Mouse (Mus musculus): Measurements from ENCODE around the gene Repin1.
"Not testable (repeated sequence)": the region's sequence is repeated elsewhere in the genome, so short reads cannot be mapped to it uniquely, and the experiment has no call there.

The Repin1 gene

DNA sequence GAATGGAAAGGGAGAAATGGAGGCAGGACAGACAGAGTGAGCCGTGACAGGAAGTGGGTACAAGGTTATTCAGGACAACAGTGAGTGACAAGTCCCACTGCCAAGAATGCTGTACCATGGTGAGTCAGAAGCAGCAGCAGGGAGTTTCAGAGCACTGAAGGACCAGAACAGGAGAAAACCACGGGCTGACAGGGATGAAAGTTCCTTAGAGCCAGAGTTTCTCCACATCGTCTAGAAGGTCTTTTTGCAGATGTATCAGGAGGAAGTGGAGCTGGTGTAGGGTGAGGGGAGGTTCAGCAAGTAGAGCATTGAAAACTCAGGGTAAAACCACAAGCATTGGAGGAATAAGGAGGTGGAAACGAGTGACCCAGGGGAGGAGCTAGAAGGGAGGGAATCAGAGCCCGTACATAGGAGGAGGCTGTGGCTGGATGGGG lies 14.5 kb upstream of the Repin1 start:
- no peak for DNase-seq (ENCODE audit: low spot score in 2 of 2)

DNA sequence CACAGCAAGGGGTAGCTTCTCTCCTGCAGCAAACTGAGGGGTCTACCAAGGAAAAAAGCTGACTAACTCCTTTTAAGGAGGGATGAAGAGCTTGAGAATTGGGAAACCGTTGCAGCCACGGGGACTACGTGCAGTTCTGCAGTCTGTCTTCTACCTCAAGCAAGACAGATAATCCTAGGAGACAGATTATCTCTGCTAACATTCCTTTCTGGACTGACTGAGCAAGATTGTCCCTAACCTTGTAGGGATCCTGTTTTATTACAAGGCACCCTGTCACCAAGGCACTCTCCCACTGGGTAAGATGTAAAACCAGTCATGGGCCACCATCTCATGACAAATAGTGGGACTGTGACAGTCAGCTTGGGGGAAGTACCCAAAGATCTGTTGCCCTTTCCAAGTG lies 12.4 kb upstream of the Repin1 start:
- no peak for DNase-seq (ENCODE audit: low spot score in 2 of 2)

DNA sequence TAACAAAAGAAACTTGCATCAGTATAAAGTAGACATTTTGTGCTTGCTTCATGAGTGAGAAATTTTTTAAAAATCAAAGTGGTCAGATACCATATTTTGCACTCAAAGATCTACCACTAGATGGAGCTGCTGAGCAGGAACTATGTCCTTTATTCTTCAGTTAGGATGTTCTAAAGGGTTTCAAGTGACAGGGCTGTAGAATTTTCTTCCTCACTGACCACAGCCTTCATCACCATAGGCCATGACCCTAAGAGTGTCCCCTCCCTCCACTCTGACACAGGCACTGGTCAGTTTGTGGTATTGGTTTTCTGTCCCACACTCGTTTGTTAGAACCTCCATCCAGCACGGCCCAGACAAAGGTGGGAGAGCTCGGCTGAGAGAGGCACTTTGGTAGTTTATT lies 11.6 kb upstream of the Repin1 start:
- peak in 1 of 2 experiments; percentile 28 for DNase-seq (ENCODE audit: low spot score in 2 of 2)

DNA sequence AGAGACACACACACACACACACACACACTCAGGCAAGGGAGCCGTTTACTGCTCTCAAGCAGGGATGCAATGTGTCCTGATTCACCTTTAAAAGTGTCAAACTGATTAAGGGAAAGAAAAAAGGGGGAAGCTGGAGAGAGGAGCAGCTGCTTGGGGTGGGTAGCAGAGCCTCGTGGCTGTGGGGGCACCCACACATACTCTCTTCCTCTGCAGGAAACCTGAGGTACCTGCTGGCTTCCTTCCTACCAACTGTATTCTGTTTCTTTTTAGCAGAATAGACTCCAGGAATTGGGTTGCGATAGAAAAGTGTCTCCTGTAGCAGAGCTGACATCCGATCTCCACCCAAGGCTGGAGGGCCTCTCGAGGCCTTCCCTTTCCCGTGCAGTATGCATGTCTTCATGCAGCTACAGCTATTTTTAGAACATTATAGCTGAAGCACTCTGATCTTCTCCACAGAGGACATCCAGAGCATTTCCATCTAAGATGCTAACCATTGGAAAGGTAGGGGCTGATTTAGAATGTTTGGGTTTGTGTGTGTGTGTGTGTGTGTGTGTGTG lies 4.4 kb upstream of the Repin1 start, which contains the start of gene Gm45021:
Gm45021 (plus strand) TSS at position 417 of the 557 bp plus-strand sequence.
- DNase-seq (ENCODE audit: low spot score in 2 of 2): no peak

DNA sequence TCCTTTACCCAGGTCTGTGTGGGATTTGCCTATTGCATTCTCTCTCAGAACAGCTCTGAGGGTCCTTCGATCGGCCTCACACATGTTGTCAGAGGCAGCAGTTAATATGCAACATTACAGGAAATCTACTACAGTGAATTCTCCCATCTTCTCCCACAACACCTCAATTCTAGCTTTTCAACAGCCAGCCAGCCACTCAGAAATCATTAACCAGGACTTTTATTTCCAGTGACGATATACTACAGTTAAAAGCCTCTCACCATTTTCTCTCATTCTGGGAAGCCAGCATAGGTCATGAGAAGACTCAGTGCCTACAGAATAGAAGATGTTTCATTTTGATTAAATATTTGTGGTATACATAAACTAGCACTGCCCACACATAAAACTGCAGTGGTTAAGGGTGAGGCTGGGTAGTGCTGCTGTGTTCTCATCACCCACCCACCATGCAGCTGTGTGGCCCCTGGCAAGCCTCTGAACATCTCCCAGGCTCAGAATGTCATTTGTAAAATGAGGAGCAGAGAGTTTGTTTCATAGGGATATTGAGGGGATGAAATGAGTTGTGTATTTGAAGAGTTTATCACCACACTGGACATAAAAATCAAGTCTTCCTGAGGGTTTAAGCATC lies 2.4 kb upstream of the Repin1 start:
- no peak for DNase-seq (ENCODE audit: low spot score in 2 of 2)

DNA sequence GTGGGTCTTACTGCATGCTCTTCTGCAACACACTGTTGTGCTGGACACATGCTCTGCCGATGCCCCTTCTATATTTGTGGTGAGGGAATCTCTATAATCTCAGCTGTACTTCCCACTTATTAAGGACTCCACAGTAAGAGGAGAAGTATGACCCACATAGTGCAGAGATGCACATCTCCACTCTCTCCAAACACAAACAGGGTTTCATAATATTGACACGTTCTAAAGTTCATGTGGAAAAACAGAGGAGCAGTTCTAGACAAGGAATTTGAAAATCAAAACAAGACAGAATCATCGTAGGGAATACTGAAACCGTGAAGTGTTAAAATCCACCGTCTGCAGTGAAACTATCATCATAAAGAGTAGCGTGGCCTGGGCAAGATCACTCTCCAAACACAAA lies 1.8 kb upstream of the Repin1 start:
- DNase-seq (ENCODE audit: low spot score in 2 of 2): no peak

DNA sequence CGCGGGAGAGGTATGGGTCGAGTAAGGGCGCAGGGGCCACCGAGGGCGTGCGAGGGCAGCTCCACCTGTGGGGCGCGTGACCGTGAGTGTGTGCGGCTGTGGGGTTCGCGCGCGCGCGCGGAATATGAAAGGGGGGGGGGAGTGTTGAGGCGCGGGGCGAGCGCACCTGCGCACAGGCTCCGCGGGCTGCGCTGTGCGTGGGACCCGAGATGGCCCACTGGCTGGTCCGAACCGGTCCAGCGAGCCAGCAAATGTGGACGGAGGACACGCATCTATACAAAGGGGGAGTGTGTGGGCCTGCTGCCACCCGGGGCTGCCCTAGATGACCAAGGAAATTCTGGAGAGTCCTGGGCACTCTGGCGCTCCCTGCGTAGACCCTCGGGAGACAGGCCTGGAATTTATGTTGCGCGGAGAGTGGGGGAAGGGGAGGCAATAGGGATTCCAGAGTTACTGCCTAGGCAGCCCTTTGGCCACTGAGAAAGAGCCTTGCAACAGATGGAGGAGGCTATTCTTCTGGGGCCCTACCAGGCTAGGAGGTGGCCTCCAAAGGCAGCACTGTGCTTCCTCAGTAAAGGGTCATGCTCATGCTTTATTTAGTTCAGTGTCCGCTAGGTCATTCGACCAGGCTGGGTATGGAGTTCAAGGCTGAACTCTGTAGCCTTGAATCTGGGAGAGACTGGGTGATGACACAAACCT lies 508 bp downstream of the Repin1 start:
- DNase-seq (ENCODE audit: low spot score in 2 of 2): no peak

DNA sequence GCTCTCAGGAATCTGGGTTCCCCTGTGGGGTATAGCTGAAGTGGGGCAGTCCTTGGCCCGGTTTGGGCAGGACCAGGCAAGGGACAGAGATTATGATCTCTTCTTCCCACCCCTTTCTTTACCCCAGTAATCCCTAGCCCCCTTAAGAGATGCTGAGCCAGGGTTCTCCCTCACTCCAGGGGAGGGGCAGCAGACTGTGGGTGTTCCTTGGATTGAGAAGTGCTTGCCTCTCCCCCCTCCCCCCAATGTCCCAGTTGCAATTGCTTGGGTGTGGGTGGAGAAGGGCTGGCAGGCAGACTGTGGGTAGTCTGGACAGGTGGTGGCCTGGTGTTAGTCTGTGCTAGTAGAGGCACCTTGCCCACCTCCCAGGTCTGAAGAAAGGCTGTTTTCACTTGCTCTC lies 1.6 kb downstream of the Repin1 start:
- DNase-seq (ENCODE audit: low spot score in 2 of 2): no peak

DNA sequence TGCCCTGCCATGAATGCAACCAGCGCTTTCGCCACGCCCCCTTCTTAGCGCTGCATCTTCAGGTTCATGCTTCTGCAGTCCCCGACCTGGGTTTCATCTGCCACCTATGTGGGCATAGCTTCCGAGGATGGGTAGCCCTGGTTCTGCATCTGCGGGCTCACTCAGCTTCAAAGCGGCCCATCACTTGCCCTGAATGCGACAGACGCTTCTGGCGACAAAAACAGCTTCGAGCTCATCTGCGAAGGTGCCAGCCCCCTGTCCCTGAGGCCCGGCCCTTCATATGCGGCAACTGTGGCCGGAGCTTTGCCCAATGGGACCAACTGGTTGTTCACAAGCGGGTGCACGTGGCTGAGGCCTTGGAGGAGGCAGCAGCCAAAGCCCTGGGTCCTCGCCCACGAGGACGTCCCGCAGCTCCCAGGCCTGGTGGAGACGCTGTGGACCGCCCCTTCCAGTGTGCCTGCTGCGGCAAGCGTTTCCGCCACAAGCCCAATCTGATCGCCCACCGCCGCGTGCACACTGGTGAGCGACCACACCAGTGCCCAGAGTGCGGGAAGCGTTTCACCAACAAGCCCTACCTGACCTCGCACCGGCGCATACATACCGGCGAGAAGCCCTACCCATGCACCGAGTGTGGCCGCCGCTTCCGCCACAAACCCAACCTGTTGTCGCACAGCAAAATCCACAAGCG lies 3.0 kb downstream of the Repin1 start:
- DNase-seq (ENCODE audit: low spot score in 2 of 2): no peak

DNA sequence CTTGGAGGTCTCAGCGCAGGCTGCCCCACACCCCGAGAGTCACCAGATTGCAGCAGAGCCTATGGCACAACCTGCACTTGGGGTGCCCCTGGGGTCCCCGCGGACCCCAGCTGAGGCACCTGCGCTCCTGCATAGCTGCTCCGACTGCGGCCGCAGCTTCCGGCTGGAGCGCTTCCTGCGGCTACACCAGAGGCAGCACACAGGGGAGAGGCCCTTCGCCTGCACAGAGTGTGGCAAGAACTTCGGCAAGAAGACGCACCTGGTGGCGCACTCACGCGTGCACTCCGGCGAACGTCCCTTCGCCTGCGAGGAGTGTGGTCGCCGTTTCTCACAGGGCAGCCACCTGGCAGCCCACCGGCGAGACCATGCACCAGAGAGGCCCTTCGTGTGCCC lies 3.5 kb downstream of the Repin1 start:
- no peak for DNase-seq (ENCODE audit: low spot score in 2 of 2)

DNA sequence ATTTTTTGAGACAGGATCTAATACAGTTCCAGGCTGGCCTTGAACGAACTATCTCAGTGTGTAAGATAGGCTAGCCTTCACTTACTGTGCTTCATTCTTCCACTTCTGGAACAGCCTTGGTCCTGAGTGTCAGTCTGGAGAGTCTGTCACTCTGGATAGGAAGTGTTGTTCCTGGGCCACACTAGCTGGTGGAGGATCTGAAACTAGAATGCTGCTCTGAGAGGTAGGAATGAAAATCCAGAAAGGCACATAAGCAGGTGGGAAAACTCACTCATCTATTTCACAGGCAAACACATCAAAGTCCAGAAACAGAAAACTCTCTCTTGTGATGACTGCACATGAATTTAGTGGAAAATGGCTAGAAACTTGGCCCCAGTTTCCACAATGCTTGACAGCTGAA lies 6.9 kb downstream of the Repin1 start:
- DNase-seq (ENCODE audit: low spot score in 2 of 2): no peak

DNA sequence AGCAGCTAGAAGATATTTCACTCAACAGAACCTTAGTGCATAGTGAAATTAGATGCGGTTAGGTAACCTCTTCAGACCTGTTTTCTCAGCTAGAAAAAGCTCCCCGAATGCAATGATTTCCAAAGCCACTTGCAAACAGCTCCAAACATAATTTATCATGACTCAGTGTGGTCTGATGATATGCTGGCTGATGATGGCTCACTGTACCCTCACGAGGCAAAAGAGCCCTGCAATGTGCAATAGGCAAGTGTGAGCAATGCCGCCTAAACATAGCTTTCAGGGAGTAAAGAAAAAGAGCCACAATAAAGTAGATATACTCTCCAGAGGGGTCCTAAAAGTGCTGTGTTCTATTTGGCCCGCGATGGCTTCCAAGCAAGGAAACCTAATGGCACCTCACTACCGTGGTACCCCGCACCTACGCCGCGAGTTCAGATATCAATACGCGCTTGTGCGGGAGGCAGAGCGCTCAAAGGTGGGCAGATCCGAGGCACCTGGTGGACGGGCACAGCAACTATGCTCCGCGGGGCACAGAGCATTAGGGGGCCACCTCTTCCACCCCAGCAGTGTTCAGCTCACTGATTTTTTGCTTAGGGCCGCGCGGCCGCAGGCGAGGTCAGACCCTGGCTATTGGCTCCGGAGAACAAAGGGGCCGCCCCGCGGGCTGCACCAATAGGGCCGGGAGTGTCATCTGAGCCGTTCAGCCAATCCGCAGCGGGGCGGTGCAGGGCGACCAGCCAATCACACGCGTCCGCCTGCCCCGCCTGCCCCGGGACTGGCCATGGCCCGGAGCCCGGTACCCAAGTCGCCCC lies 7.8 kb downstream of the Repin1 start, which contains the start of gene Zfp775:
Zfp775 (plus strand) TSS at position 793 of the 809 bp plus-strand sequence.
- DNase-seq (ENCODE audit: low spot score in 2 of 2): peak; percentile 93 to 94

DNA sequence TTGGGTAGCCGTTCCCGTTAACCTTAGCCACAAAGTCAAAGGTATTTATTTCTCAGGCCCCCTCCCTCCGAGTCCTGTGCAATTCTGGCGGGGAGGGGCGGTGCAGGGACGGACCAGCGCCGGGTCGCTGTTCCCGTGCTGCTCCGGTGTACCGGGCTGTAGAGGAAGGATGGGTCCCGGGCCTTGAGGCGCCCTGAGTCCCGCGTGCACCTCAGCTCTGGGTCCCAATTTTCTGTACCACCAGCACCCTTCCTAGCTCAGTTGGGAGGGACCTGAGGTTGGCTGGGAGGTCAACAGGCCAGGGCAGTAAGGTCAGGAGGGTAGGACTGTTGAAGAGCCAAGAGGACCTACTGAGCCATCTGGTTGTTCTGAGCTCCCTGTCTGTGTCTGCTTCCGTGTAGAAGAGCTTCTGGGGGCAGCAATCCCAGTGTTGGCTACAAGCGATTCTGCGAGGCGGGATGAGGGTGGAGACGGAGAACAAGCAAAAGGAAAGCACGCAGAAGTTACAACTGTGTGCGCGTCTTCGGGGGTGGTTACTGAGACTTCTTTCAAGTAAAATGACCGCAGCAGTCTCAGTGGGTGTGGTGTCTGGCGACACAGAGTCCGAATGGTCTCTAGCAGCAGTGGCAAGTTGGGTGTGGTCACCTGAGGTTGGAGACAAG lies 8.5 kb downstream of the Repin1 start:
- no peak for DNase-seq (ENCODE audit: low spot score in 2 of 2)

DNA sequence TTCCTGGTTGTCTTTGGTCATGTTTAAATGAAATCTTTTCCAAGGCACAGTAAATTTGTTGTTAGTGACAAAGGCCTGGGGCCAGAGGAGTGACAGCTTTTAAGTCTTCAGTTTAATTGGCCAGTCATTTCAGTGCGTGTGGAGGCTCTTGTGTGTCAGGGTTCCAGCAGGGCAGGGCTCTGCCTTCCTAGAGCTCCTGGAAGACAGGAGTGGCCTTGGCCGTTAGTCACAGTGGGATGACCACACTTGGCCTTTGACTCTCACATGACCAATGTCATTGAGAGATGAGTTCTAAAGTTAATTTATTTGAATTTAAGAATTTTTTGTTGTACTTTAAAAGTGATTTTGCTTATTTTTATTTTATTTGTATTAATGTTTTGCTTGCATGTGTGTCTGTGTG lies 14.4 kb downstream of the Repin1 start:
- DNase-seq (ENCODE audit: low spot score in 2 of 2): no peak

DNA sequence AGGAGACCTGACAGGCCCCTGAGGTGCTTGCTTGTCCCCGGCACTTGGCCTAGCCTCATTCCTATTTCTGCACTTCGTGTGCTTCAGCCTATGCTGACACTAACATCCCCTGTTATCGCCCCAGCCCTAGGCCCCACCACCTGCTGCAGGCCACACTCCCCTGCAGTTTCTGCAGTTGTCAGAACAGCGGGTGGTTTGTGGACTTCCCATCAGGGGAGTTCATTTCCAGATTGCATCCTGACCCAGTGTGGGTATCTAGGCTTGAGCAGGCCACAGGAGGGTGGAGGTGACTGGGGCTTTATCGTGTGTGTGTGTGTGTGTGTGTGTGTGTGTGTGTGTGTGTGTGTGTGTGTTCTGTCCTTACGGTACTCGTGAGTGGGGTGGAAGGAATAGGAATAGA lies 15.8 kb downstream of the Repin1 start:
- no peak for DNase-seq (ENCODE audit: low spot score in 2 of 2)

DNA sequence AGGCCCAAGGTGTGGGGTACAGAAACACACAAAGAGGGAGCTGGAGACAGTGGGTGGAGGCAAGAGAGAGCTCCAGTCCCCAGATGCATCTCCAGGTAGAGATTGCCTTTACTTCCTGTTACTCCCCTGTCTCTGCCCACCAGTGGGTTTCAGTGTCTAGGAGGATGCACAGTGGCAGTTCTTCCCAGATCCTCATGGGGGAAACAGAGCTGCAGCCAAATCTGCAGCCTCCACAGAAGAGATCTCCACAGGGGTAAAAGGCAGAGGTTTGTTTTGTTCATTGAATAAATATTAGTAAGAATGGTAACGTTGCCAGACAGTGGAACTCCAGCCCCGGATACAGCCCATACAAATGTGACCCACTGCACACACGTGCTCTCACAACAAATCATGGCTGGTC lies 17.0 kb downstream of the Repin1 start:
- DNase-seq (ENCODE audit: low spot score in 2 of 2): no peak

DNA sequence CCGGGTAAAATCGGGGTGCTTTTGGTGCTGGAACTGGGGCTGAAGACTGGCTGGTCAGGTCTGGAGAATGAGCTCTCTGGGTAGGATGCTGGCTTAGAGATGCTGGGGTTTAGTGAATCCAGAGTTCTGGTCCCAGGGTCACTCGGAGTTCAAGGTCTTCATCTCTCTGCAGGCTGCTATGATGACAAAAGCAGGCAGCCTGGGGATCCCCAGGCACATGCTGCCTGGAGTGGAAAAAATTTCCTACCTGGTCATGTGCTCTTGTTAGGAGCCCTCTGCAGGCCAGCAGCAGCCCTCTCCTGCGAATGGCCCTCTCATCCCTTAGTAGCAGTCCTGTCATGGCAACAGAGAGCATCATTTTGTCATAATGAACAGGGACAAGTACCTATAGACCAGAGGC lies 19.8 kb downstream of the Repin1 start:
- DNase-seq (ENCODE audit: low spot score in 2 of 2): no peak

DNA sequence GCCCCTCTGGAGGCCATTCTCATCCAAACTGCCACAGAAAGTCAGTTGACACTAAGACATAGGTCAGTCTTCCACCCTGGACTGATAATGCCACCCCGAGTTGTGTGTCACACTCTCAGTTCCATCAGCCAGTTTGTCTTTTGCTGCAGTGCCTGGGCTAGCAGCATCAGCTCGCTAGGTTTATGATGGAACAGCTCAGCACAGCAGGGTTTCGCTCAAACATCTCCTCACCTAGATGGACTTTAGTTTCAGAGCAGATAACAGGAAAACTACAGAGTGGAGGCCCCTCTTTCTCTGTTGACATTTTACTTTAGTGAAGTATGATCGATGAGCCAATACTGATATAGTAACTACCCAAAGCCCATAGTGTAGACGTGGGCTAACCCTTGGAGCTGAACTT lies 21.1 kb downstream of the Repin1 start:
- DNase-seq (ENCODE audit: low spot score in 2 of 2): no peak

DNA sequence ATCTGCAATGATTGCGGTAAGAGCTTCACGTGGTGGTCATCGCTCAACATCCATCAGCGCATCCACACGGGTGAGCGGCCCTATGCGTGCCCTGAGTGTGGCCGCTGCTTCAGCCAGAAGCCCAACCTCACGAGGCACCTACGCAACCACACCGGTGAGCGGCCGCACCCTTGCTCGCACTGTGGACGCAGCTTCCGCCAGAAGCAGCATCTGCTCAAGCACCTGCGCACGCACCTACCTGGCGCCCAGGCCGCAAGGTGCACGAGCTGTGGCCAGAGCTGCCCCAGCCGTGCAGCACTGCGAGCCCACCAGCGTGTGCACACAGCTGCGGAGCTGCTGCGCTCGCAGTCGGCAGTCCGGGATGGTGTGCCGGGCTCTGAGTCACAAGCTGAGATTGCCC lies 26.3 kb downstream of the Repin1 start:
- no peak for DNase-seq (ENCODE audit: low spot score in 2 of 2)

DNA sequence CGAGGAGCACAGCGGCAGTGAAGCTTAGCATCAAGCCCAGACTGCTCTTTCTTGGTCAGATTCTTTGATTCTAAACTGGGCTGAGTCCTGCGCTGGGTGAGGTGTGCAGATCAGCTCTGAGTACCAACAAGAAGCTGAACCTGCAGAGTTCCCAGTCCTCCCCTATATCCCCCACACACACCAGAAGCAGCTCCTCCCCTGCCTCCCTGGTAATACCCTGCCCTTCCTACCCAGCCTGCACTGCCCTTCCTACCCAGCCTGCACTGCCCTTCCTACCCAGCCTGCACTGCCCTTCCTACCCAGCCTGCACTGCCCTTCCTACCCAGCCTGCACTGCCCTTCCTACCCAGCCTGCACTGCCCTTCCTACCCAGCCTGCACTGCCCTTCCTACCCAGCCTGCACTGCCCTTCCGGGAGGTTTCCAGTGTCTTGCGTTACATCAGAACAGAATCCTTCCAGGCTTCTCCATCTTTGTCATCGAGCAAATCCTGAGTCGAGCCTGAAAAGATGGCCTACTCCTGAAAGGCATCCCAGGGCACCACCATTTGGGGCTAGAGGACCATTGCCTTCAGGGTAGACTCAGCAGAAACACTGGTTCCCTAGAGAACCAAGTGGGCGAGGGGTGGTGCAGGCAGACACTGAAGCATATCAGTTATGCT lies 28.6 kb downstream of the Repin1 start:
- DNase-seq (ENCODE audit: low spot score in 2 of 2): not testable (repeated sequence)

DNA sequence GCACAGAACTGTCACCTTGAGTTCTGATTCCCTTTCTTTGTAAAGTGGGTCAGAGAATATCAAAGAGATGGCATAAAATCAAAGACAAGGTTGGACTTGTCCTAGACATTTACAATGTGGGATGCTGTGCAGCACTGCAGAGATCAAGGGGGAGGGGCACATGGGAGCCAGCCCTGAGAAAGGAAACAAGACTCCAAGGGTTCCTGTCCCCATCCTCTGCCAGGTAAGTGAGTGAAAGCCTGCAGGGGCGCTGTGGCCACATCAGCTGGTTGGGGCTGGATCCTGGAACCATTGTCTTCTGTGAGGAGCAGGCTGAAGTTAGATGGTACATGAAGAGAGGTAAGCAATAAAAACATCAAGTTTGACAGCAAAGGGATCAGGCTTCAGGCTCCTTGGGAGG lies 29.8 kb downstream of the Repin1 start:
- no peak for DNase-seq (ENCODE audit: low spot score in 2 of 2)

Measured in spleen, postnatal 36 days (tissue).